Mouse (Mus musculus) v-Abl transformed pro-B cells (cell line): Measurements from ENCODE around the gene Klhl15.

ENCODE experiments used
- in situ Hi-C, 2 experiments: fragments of 400-800 bp; cut with MboI; formaldehyde crosslinking; loops; one replicate each; pipeline ENCODE4 v1.15.1; 2025; ENCODE audit not compliant: unreplicated experiment in 2 of 2

The Klhl15 gene

GRCm38 (mm10) chrX:94234532-94235189, at the start of gene Klhl15:
Klhl15 (plus strand) TSS chrX:94234599.
- in situ Hi-C loops: no loop called here

DNA sequence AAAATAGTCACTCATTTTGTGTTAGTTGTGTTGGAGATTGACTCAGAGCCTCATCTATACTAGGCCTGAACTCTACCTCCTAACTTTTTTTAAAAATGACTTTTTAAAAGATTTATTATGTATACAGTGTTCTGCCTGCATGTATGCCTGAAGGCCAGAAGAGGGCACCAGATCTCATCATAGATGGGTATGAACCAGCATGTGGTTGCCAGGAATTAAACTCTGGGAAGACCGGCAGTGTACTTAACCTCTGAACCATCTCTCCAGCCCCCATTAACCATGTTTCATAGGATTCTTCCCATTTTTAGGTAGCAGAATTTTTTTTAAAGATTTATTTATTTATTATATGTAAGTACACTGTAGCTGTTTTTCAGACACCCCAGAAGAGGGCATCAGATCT, 49.2 kb upstream of the Klhl15 start:
- in situ Hi-C loops: loop anchor here in 1 of 2 experiments (25.0 kb wide), 1 partner anchor 352 kb away; the partner anchor contains the start of gene Maged1

GRCm38 (mm10) chrX:94193901-94194300, 40.5 kb upstream of the Klhl15 start:
- in situ Hi-C loops: loop anchor here in 1 of 2 experiments (25.0 kb wide), 1 partner anchor 343 kb away; the partner anchor contains the start of gene Maged1

- in situ Hi-C loops: loop anchor here in 1 of 2 experiments (25.0 kb wide), 1 partner anchor 340 kb away; the partner anchor contains the start of gene Maged1
Observed at GRCm38 (mm10) chrX:94197789-94198188, 36.6 kb upstream of the Klhl15 start.

DNA sequence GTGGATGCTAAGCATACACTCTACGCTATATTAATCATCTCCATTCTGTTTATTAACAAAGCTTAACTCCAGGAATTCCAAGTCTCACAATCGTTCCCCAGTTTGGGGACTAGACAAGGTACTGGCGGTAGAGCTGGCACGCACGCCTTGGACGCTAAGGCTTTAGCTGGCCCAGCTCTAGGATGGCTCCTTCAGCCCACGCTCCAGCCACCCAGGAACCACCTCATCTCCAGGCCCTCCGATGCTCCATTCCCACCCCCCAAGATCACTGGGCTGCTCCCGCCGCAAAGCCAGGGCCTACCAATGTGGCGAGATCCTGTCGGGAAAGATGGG, 22.2 kb upstream of the Klhl15 start:
- in situ Hi-C loops: loop anchor here (25.0 kb wide), 1 partner anchor 1750 kb away; the partner anchor contains the start of gene Las1l (in 2 of the 2)

DNA sequence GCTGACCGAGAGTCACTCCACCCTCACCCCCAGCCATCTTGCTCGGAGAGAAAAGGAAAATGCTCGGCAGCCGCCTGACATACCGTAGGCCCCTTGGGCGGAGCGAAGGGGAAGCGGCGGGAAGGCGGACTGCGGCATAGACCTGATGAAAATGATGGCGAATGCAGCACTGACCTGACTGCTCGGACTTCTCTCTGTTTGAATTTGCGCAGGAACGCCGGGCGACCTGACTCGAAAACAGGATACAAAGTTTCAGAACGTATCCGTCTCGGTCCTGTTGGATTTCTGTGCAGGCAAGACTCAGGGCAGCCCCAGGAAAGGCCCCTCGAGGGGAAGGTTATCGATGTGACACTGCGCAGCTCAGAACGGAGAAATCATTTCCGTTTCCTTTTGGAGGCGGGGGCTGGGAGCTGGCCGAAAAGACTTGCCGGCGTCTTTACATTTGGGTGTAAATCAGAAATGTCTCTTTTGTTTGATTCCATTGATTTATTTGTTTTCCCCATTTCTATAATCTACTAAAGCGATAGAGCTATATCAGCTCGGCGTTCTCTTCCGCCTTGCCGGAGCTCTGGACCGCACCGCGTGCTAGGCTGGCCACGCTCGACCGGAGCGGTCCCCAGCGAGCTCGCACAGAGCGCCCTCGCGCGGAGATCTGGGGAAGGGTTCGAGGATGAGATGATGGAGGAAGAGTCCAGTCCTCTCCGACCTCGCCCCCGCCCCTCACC, 21.6 kb upstream of the Klhl15 start, which contains the start of gene Eif2s3x:
Gene Eif2s3x, minus strand, starts transcription at position 266 of the 725 bp plus-strand sequence.
- in situ Hi-C loops: loop anchor here (25.0 kb wide), 1 partner anchor 1750 kb away; the partner anchor contains the start of gene Las1l (in 2 of the 2)

DNA sequence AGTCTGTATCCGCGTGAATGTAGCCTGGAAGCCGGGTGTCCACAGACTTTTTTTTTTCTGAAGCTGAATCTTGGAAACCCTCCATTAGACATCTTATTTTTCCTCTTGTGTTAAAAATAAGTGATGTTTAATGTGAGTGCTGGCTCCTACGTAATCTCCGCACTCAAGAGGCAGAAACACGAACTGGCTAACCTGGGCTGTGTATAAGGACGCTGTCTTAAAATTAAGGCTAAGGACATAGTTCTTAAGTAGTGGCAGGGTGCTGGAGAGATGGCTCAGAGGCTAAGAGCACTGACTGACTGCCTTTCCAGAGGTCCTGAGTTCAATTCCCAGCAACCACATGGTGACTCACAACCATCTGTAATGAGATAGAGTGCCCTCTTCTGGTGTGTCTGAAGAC, 21.0 kb upstream of the Klhl15 start:
- in situ Hi-C loops: loop anchor here (25.0 kb wide), 1 partner anchor 1749 kb away; the partner anchor contains the start of gene Las1l (in 2 of the 2)

DNA sequence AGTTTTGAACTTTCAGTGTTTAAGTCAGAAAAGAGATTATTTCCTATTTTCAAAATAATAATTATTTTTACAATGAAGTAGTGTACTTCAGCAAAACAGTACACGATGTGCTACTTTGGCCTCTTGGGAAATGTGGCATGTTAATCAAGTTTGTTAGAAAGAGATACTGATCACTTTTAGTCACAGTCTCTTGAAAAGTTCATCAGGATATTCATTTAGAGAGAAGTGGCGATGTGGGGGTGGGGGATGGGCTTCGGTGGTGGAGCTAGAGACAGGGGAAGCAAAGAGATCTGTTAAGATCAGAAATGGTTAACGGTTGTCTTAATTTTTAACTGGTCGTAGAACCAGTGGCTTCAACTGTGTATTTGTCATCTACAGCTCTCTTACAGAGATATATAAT, 967 bp upstream of the Klhl15 start:
- in situ Hi-C loops: no loop called here

GRCm38 (mm10) chrX:94233936-94234531, 365 bp upstream of the Klhl15 start:
- in situ Hi-C loops: no loop called here

GRCm38 (mm10) chrX:94235190-94235555, 774 bp downstream of the Klhl15 start:
- in situ Hi-C loops: no loop called here

- in situ Hi-C loops: no loop called here
Observed at GRCm38 (mm10) chrX:94235601-94236000, 1.2 kb downstream of the Klhl15 start.

DNA sequence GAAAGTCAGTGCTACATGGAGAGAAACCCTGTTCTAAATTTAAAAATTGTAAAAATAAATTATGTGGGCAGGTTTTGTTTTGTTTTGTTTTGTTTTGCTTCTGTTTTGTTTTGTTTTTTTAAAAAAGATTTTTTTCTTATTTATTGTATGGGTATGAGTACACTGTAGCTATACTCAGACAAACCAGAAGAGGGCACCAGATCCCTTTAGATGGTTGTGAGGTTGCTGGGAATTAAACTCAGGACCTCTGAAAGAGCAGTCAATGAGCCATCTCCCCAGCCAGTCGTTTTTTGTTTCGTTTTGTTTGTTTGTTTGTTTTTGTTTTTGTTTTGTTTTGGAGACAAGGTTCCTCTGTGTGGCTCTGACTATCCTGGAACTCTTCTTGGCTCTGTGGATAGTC, 54.5 kb downstream of the Klhl15 start:
- in situ Hi-C loops: loop anchor here (5.0 to 25.0 kb wide), 4 partner anchors 73 to 373 kb away; partner anchors contain the start of gene Maged1 (in 1 of the 2)

GRCm38 (mm10) chrX:94302928-94303327, 68.5 kb downstream of the Klhl15 start:
- in situ Hi-C loops: no loop called here

GRCm38 (mm10) chrX:94321036-94321902, 86.9 kb downstream of the Klhl15 start:
- in situ Hi-C loops: no loop called here
